Mouse (Mus musculus): Measurements from ENCODE around the gene Sema5b.

DNA sequence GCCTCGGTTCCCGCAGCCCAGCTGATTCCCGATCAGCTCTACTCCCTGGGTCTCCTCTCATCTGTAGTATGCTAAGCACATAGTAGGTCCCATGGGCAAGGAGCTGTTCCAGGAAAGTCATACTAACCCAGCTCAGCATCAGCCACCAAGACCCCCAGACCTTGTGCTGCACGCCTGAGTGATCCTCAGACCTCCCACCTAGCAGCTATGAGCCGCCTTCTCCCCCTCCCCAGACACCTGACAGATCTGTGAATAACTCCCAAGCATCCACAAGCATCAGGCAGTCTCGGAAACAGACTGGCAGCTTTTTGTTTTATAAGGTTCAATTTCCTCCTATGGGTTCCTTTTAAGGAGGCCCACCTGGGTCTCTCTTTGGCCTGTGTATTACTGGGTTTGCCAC, 83.9 kb downstream of the Sema5b start:
- no peak for TF ChIP-seq CTCF (IDR thresholded peaks at IDR 0.05; ENCODE audit: low read depth, low read length)
- no peak for TF ChIP-seq POLR2A (IDR thresholded peaks at IDR 0.05; ENCODE audit: borderline replicate concordance, low read depth, low read length)
